Mouse (Mus musculus): ENCODE data around the gene St3gal6. TPM values are rescaled to one million over a fixed set of nuclear protein-coding genes. Genes with fewer than 3 reads are reported as not detected.
A peak's percentile ranks its signal among the peaks of the same experiment; 100 is the strongest.

The St3gal6 gene
- total and polyA plus RNA-seq, 2 experiments from 2014 or later, result 7.9 to 14.7 TPM

DNA sequence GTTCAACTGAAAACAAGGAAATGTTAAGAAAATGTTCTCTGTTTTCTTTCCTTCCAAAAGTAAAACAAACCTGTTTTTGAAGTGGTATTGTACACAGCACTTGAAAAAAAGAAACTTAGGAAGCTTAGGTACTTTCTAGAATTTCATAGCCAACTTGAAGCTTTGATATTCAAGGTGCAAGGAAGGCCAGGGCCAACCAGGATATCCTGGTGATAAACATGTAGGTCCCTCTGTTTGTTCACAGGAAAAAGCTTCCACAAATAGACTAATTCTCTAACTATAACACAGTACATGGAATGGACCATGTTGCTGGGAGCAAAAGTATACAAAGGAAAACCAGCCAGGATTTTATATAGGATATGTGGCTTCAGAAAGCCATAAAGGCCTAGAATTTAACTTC is 27.3 kb downstream of the St3gal6 start:
- Histone ChIP-seq H3K4me2 (ENCODE audit: low read depth, low read length) (no peak overlapping the region), H3K27ac (ENCODE audit: low read depth) (peak overlapping the region; percentile 55), H3K27me3 (ENCODE audit: control insufficient read depth, insufficient read depth, low read length) (no peaks in the 10 kb centered on the region), H3K9me3 (replicated peaks; ENCODE audit: control insufficient read depth, low read length) (no peaks in the 10 kb centered on the region), H3K4me3 (ENCODE audit: low read depth, low read length) (no peak overlapping the region), H3K4me1 (ENCODE audit: control insufficient read depth, insufficient read depth) (peaks cover 46% of the 10 kb centered on the region), H3K9ac (replicated peaks; ENCODE audit: low read depth, low read length) (no peak overlapping the region), H3K36me3 (replicated peaks; ENCODE audit: control insufficient read depth, insufficient read depth, low read length) (peaks cover 17% of the 10 kb centered on the region)
- no peak for DNase-seq (ENCODE audit: low spot score)
- no peak for ATAC-seq (ENCODE audit: insufficient read depth, low read depth)
- TF ChIP-seq EP300 (IDR thresholded peaks at IDR 0.05; ENCODE audit: low read depth) (no peak), CTCF (IDR thresholded peaks at IDR 0.05; ENCODE audit: low read depth) (no peak)

DNA sequence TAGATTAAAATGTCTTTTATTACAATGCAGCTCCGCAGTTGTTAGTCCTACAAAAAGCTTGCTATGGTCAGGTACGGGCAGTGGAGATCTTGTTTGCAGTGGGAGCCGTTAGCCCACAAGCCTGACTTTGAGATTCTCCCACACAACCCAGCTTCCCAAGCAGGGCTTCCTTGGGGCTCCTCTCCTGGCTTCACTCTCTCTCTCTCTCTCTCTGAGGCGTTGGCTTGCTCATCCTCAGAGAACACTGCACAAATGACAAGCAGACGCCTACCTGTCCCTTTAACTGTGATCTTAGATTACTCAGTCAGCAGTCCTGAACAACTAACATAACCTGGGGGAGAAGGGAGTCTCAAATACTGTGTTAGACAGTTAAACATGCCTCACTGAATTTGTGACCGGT is 36.2 kb downstream of the St3gal6 start:
- Histone ChIP-seq H3K4me3 (ENCODE audit: low read depth, low read length) (no peak overlapping the region), H3K27me3 (ENCODE audit: control insufficient read depth, insufficient read depth, low read length) (no peaks in the 10 kb centered on the region), H3K4me2 (ENCODE audit: low read depth, low read length) (no peak overlapping the region), H3K36me3 (replicated peaks; ENCODE audit: control insufficient read depth, insufficient read depth, low read length) (peaks cover 51% of the 10 kb centered on the region), H3K27ac (ENCODE audit: low read depth) (no peak overlapping the region), H3K4me1 (ENCODE audit: control insufficient read depth, insufficient read depth) (no peaks in the 10 kb centered on the region), H3K9me3 (replicated peaks; ENCODE audit: control insufficient read depth, low read length) (no peaks in the 10 kb centered on the region), H3K9ac (replicated peaks; ENCODE audit: low read depth, low read length) (no peak overlapping the region)
- TF ChIP-seq CTCF (IDR thresholded peaks at IDR 0.05; ENCODE audit: low read depth) (no peak), EP300 (IDR thresholded peaks at IDR 0.05; ENCODE audit: low read depth) (no peak)
- no peak for DNase-seq (ENCODE audit: low spot score)
- 76% methylated on average over 6 of the region's 6 CpGs for WGBS
- ATAC-seq (ENCODE audit: insufficient read depth, low read depth), result no peak

DNA sequence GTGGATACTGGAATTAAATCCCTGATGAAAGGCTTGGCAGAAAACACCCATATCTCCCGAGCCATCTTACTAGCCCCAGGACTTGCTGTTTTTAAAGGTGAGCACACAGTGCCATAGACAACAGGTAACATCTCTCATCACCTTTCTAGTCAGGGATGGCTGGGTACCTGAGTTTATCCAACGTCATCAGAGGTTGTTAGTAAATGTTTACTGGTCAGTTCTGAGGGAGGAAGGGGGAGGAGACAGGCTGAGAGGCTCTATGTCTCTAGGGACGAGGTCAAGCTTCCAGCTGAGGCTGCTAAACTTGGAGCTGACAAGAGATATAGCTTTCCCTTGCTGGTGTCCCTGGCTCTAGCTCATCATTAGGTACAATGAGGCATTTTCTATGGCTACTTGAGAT is 41.7 kb downstream of the St3gal6 start:
- peaks cover 21% of the 10 kb centered on the region for H3K4me1 ChIP-seq (ENCODE audit: control insufficient read depth, insufficient read depth)
- WGBS, result 26% methylated on average over 3 of the region's 3 CpGs
- DNase-seq (ENCODE audit: low spot score), result no peak
- ATAC-seq (ENCODE audit: insufficient read depth, low read depth), result peak; percentile 24; the same call in 1 of the 2 replicates
- H3K4me3 ChIP-seq (ENCODE audit: low read depth, low read length), result no peak overlapping the region
- H3K27me3 ChIP-seq (ENCODE audit: control insufficient read depth, insufficient read depth, low read length), result no peaks in the 10 kb centered on the region
- H3K27ac ChIP-seq (ENCODE audit: low read depth), result peak overlapping the region; percentile 83
- H3K4me2 ChIP-seq (ENCODE audit: low read depth, low read length), result no peak overlapping the region
- no peak overlapping the region for H3K9ac ChIP-seq (replicated peaks; ENCODE audit: low read depth, low read length)
- H3K9me3 ChIP-seq (replicated peaks; ENCODE audit: control insufficient read depth, low read length), result 0 out of 2 replicates have a peak, but pooled peaks cover 5% of the 10 kb centered on the region
- peaks cover 32% of the 10 kb centered on the region for H3K36me3 ChIP-seq (replicated peaks; ENCODE audit: control insufficient read depth, insufficient read depth, low read length)
- TF ChIP-seq CTCF (IDR thresholded peaks at IDR 0.05; ENCODE audit: low read depth), result no peak
- TF ChIP-seq EP300 (IDR thresholded peaks at IDR 0.05; ENCODE audit: low read depth), result no peak

DNA sequence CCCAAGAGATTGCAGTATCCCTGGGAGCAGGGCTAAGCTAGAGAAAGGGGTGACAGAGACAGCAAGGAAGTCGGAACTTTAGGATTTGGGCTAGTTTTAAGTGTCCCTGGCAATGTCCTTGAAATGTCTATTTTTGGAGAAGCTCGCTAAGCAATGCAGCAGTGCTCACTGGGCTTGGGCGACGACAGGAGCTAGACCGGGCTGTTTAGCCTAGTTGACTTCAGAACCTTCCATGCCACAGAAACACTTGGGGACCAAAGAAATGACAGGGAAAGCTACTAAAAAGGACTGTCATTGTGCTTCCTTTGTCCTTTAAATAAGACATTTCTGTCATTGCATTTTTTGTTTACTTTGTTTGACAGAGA is 42.2 kb downstream of the St3gal6 start:
- TF ChIP-seq CTCF (IDR thresholded peaks at IDR 0.05; ENCODE audit: low read depth) (no peak), EP300 (IDR thresholded peaks at IDR 0.05; ENCODE audit: low read depth) (no peak)
- Histone ChIP-seq H3K36me3 (replicated peaks; ENCODE audit: control insufficient read depth, insufficient read depth, low read length) (peaks cover 32% of the 10 kb centered on the region), H3K4me3 (ENCODE audit: low read depth, low read length) (no peak overlapping the region), H3K9me3 (replicated peaks; ENCODE audit: control insufficient read depth, low read length) (0 out of 2 replicates have a peak, but pooled peaks cover 5% of the 10 kb centered on the region), H3K4me1 (ENCODE audit: control insufficient read depth, insufficient read depth) (peaks cover 21% of the 10 kb centered on the region), H3K27ac (ENCODE audit: low read depth) (peak overlapping the region; percentile 83), H3K9ac (replicated peaks; ENCODE audit: low read depth, low read length) (no peak overlapping the region), H3K27me3 (ENCODE audit: control insufficient read depth, insufficient read depth, low read length) (no peaks in the 10 kb centered on the region), H3K4me2 (ENCODE audit: low read depth, low read length) (peak overlapping the region; percentile 13)
- WGBS, result 13% methylated on average over 5 of the region's 5 CpGs
- ATAC-seq (ENCODE audit: insufficient read depth, low read depth), result peak; percentile 48; the same call in 1 of the 2 replicates
- no peak for DNase-seq (ENCODE audit: low spot score)

DNA sequence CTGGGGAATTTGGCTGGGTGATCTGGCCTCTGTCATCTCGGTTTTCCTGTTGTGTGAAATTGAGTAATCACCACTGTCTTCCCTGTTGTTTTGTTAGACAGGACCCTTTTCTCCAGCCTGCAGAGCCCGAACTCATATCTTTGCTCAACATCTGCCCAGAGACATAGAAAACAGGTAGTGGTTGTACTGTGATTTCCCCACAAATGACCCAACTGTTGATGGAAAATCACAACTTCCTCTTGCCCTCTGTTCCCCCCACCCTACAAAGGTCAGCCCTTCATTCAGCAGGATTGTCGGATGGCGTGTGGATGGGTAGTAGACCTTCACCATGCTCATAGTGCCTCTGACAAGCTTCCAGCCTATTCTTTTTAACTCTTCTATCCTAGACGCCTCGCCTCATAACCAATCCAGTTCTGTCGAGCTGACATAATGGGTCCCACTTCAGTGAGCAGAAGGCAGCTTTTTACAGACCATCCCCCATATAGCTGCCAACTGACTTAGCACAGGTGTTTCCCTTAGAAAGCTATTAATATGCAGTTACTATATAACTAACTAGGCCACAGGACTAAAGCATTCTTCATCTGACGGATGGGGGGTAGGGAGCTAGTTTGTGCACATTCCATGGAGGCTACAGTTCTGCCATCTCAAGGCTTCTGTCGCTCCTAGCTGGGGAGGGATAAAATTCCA is 42.7 kb downstream of the St3gal6 start:
- Histone ChIP-seq H3K27ac (ENCODE audit: low read depth) (peak overlapping the region; percentile 83), H3K9ac (replicated peaks; ENCODE audit: low read depth, low read length) (no peak overlapping the region), H3K27me3 (ENCODE audit: control insufficient read depth, insufficient read depth, low read length) (no peaks in the 10 kb centered on the region), H3K9me3 (replicated peaks; ENCODE audit: control insufficient read depth, low read length) (0 out of 2 replicates have a peak, but pooled peaks cover 5% of the 10 kb centered on the region), H3K4me1 (ENCODE audit: control insufficient read depth, insufficient read depth) (peaks cover 21% of the 10 kb centered on the region), H3K4me2 (ENCODE audit: low read depth, low read length) (peak overlapping the region; percentile 13), H3K36me3 (replicated peaks; ENCODE audit: control insufficient read depth, insufficient read depth, low read length) (peaks cover 32% of the 10 kb centered on the region), H3K4me3 (ENCODE audit: low read depth, low read length) (no peak overlapping the region)
- TF ChIP-seq EP300 (IDR thresholded peaks at IDR 0.05; ENCODE audit: low read depth), result no peak
- no peak for TF ChIP-seq CTCF (IDR thresholded peaks at IDR 0.05; ENCODE audit: low read depth)
- DNase-seq (ENCODE audit: low spot score), result no peak
- peak; percentile 65 for ATAC-seq (ENCODE audit: insufficient read depth, low read depth)
- 56% methylated on average over 9 of the region's 9 CpGs for WGBS

Measured in heart, postnatal 0 days (tissue).